Mouse (Mus musculus): ENCODE results near the gene Sipa1. TPM values are rescaled to one million over a fixed set of nuclear protein-coding genes. Genes with fewer than 3 reads are reported as not detected.

The Sipa1 gene
- polyA plus RNA-seq, 1 experiment from 2014 or later, result 28.7 TPM

- WGBS, result 88% methylated on average over 18 of the region's 18 CpGs
- H3K9ac ChIP-seq, result peak overlapping the region; percentile 93
- H3K4me3 ChIP-seq, result peak overlapping the region; percentile 82
- peaks cover 51% of the 10 kb centered on the region for H3K36me3 ChIP-seq
- H3K27me3 ChIP-seq, result no peaks in the 10 kb centered on the region
- peak overlapping the region; percentile 88 for H3K4me2 ChIP-seq (replicated peaks)
- no peaks in the 10 kb centered on the region for H3K9me3 ChIP-seq
- peaks cover 15% of the 10 kb centered on the region for H3K4me1 ChIP-seq
- H3K27ac ChIP-seq, result peak overlapping the region; percentile 90; the same call in 1 of the 2 replicates
- no peak for ATAC-seq (ENCODE audit: insufficient number of reproducible peaks, insufficient read depth, low FRiP score, low TSS enrichment)
These were observed 25.0 kb downstream of the Sipa1 start for GRCm38 (mm10) chr19:5638416-5639005.

DNA sequence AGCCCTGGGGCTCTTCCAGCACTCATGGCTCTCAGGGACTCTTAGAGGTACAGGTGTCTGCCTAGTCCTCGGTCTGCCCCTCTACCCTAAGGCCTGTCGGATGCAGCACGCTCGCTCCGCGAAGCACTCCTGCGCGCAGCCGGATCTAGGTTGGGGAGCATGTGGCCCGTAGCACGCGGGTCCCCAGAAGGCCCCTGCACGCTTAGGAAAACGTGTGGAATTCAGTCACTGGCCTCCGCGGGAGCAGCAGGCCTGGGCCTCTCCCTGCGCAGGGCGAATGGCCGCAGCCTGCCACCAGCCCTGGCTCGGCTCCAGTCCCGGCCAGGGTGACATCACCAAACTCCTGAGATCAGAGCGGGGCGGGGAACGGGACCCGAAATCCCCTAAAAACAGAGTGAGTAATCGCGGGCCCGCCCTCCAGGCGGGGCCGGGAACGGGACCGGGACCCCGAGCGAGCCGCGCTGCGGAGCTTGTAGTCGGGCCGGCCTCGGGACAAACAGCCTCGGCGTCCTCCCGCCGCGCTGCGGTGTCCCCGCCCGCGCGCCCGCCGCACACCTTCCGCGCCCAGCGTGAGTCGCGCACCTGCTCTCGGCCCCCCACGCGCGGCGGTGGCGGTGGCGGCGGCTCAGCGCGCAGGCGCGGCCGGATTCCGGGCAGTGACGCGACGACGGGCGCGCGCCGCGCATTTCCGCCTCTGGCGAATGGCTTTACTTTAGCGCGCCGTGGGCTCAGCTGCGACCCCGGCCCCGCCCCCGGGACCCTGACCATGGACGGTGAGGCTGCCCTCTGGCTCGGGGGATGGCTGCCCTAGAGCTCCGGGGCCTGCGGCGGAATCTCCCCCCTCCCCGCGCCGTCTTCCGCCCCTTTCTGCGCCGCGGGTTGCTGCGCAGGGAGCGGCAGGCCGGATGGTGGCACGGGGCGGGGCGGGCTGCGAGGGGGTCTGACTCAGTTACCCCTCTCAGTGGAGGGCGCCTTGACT, 26.1 kb downstream of the Sipa1 start, which contains the start of gene Rela:
TSS of gene Rela (plus strand) at position 415 of the 979 bp plus-strand sequence.
- H3K4me2 ChIP-seq (replicated peaks), result peak within 1 kb of the TSS; percentile 88
- peak within 1 kb of the TSS; percentile 82 for H3K4me3 ChIP-seq
- WGBS, result under 1% methylated on average over 90 of the region's 109 CpGs
- peak; percentile 84; the same call in 1 of the 2 replicates for ATAC-seq (ENCODE audit: insufficient number of reproducible peaks, insufficient read depth, low FRiP score, low TSS enrichment)
- H3K27ac ChIP-seq, result peak within 1 kb of the TSS; percentile 90
- H3K4me1 ChIP-seq, result peaks cover 15% of the 10 kb centered on the region
- no peaks in the 10 kb centered on the region for H3K27me3 ChIP-seq
- H3K36me3 ChIP-seq, result peaks cover 40% of the 10 kb centered on the region
- H3K9me3 ChIP-seq, result no peaks in the 10 kb centered on the region
- H3K9ac ChIP-seq, result peak within 1 kb of the TSS; percentile 93

- Histone ChIP-seq H3K36me3 (peaks cover 33% of the 10 kb centered on the region), H3K27ac (peak overlapping the region; percentile 90), H3K4me2 (replicated peaks) (peak overlapping the region; percentile 88), H3K9me3 (no peaks in the 10 kb centered on the region), H3K4me1 (peaks cover 15% of the 10 kb centered on the region), H3K9ac (peak overlapping the region; percentile 93), H3K4me3 (peak overlapping the region; percentile 82), H3K27me3 (no peaks in the 10 kb centered on the region)
- WGBS, result 40% methylated on average over 12 of the region's 12 CpGs
- no peak for ATAC-seq (ENCODE audit: insufficient number of reproducible peaks, insufficient read depth, low FRiP score, low TSS enrichment)
These were observed 26.9 kb downstream of the Sipa1 start for GRCm38 (mm10) chr19:5636571-5637041.

DNA sequence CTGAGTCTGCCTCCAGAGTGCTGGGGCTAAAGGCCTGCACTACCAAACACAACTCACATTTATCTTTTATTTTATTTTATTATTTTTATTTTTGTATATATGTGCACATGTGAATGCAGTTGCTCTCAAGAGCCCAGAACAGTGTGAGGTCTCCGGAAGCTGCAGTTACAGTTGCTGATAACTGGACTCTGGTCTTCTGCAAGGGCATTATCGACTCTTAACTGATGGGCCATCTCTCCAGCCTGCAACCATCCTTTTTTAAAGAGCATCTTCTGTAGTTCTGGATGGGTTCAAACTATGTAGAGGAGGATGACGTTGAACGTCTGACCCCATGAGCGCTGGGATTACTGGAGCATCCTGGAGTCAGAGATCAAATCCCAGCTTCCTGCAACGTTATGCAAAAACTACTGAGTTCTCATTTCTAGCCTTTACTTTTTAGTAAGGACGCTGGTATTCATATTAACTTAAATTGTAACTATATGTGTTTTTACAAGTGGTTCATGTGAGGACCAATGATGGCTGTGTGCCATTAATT, 27.4 kb downstream of the Sipa1 start:
- no peak for ATAC-seq (ENCODE audit: insufficient number of reproducible peaks, insufficient read depth, low FRiP score, low TSS enrichment)
- Histone ChIP-seq H3K27me3 (no peaks in the 10 kb centered on the region), H3K9ac (no peak overlapping the region), H3K4me3 (no peak overlapping the region; the same call in 1 of the 2 replicates), H3K36me3 (peaks cover 27% of the 10 kb centered on the region), H3K4me2 (replicated peaks) (no peak overlapping the region), H3K27ac (no peak overlapping the region), H3K4me1 (peaks cover 15% of the 10 kb centered on the region), H3K9me3 (no peaks in the 10 kb centered on the region)
- WGBS, result 78% methylated on average over 7 of the region's 7 CpGs

- ATAC-seq (ENCODE audit: insufficient number of reproducible peaks, insufficient read depth, low FRiP score, low TSS enrichment), result no peak
- no peak overlapping the region for H3K9ac ChIP-seq
- H3K4me3 ChIP-seq, result no peak overlapping the region
- H3K9me3 ChIP-seq, result no peaks in the 10 kb centered on the region
- no peak overlapping the region for H3K27ac ChIP-seq
- H3K36me3 ChIP-seq, result no peaks in the 10 kb centered on the region
- 70% methylated on average over 9 of the region's 9 CpGs for WGBS
- H3K4me1 ChIP-seq, result peaks cover 6% of the 10 kb centered on the region
- H3K27me3 ChIP-seq, result no peaks in the 10 kb centered on the region
- no peak overlapping the region for H3K4me2 ChIP-seq (replicated peaks)
These were observed 31.4 kb downstream of the Sipa1 start for GRCm38 (mm10) chr19:5632120-5632519.

DNA sequence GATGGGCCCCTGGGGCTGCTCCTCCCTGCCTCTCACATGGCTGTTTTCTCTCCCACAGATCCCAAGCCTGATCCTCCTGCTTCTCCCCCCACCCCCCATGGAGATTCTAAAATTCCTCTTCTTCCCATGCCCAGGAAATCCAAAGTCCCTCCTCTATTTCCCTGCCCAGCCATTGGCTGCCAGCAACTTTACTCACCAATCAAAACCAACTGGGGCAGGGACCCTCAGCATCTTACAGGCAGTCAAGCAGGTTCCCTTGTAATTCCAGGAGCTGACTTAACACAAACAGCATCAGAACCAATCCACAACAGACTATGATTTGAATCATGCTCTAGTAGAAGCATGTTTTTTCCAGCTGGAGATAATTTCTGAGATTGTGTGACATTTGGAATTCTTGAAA, 33.6 kb downstream of the Sipa1 start:
- ATAC-seq (ENCODE audit: insufficient number of reproducible peaks, insufficient read depth, low FRiP score, low TSS enrichment), result no peak
- Histone ChIP-seq H3K27me3 (no peaks in the 10 kb centered on the region), H3K36me3 (no peaks in the 10 kb centered on the region), H3K4me1 (no peaks in the 10 kb centered on the region), H3K9ac (no peak overlapping the region; the same call in 1 of the 2 replicates), H3K4me2 (replicated peaks) (no peak overlapping the region), H3K9me3 (no peaks in the 10 kb centered on the region), H3K27ac (no peak overlapping the region), H3K4me3 (no peak overlapping the region)

- no peak for ATAC-seq (ENCODE audit: insufficient number of reproducible peaks, insufficient read depth, low FRiP score, low TSS enrichment)
- Histone ChIP-seq H3K36me3 (no peaks in the 10 kb centered on the region), H3K4me2 (replicated peaks) (no peak overlapping the region), H3K27ac (no peak overlapping the region), H3K4me1 (no peaks in the 10 kb centered on the region), H3K27me3 (no peaks in the 10 kb centered on the region), H3K9ac (no peak overlapping the region), H3K4me3 (no peak overlapping the region), H3K9me3 (no peaks in the 10 kb centered on the region)
- 81% methylated on average over 8 of the region's 8 CpGs for WGBS
These were observed 38.2 kb downstream of the Sipa1 start for GRCm38 (mm10) chr19:5625311-5625710.

DNA sequence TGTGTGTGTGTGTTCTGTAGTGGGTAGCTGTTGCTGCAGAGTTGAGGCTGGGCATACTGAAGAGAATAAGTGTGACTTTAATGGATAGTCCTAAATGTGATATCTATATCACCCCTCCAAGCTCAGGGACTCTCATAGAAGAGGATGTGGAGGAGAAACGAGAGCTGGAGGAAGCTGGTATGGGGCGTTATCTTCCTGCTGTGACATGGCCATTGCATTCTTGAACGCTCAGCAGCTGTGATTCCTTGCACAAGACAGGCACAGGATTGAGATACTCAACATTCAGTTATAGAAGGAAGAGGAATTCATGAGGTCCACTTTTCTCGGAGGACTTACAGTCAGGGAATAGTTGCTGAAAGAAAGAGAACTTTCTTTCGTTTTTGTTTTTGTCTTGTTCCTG, 41.6 kb downstream of the Sipa1 start:
- no peaks in the 10 kb centered on the region for H3K27me3 ChIP-seq
- no peak overlapping the region for H3K4me3 ChIP-seq
- H3K27ac ChIP-seq, result no peak overlapping the region
- H3K4me2 ChIP-seq (replicated peaks), result no peak overlapping the region
- no peak overlapping the region for H3K9ac ChIP-seq
- 85% methylated on average over 5 of the region's 5 CpGs for WGBS
- H3K36me3 ChIP-seq, result no peaks in the 10 kb centered on the region
- H3K9me3 ChIP-seq, result no peaks in the 10 kb centered on the region
- no peaks in the 10 kb centered on the region for H3K4me1 ChIP-seq
- no peak for ATAC-seq (ENCODE audit: insufficient number of reproducible peaks, insufficient read depth, low FRiP score, low TSS enrichment)

GRCm38 (mm10) chr19:5620007-5620406, 43.5 kb downstream of the Sipa1 start:
- H3K4me3 ChIP-seq, result no peak overlapping the region
- no peaks in the 10 kb centered on the region for H3K4me1 ChIP-seq
- no peaks in the 10 kb centered on the region for H3K36me3 ChIP-seq
- ATAC-seq (ENCODE audit: insufficient number of reproducible peaks, insufficient read depth, low FRiP score, low TSS enrichment), result no peak
- 0 out of 2 replicates have a peak, but pooled peaks cover 4% of the 10 kb centered on the region for H3K27me3 ChIP-seq
- WGBS, result 87% methylated on average over 4 of the region's 4 CpGs
- H3K4me2 ChIP-seq (replicated peaks), result no peak overlapping the region
- no peak overlapping the region for H3K9ac ChIP-seq
- no peaks in the 10 kb centered on the region for H3K9me3 ChIP-seq
- no peak overlapping the region for H3K27ac ChIP-seq

GRCm38 (mm10) chr19:5614953-5615352, 48.6 kb downstream of the Sipa1 start:
- 0 out of 2 replicates have a peak, but pooled peaks cover 4% of the 10 kb centered on the region for H3K27me3 ChIP-seq
- no peaks in the 10 kb centered on the region for H3K36me3 ChIP-seq
- H3K9ac ChIP-seq, result no peak overlapping the region
- no peak overlapping the region for H3K4me2 ChIP-seq (replicated peaks)
- no peaks in the 10 kb centered on the region for H3K9me3 ChIP-seq
- 64% methylated on average over 2 of the region's 2 CpGs for WGBS
- H3K4me3 ChIP-seq, result no peak overlapping the region
- no peak overlapping the region for H3K27ac ChIP-seq
- no peak for ATAC-seq (ENCODE audit: insufficient number of reproducible peaks, insufficient read depth, low FRiP score, low TSS enrichment)
- H3K4me1 ChIP-seq, result peaks cover 5% of the 10 kb centered on the region

GRCm38 (mm10) chr19:5612762-5613411, 50.6 kb downstream of the Sipa1 start:
- H3K4me2 ChIP-seq (replicated peaks), result no peak overlapping the region
- no peaks in the 10 kb centered on the region for H3K9me3 ChIP-seq
- 0 out of 2 replicates have a peak, but pooled peaks cover 4% of the 10 kb centered on the region for H3K27me3 ChIP-seq
- 61% methylated on average over 3 of the region's 3 CpGs for WGBS
- no peak overlapping the region for H3K27ac ChIP-seq
- H3K4me1 ChIP-seq, result peaks cover 19% of the 10 kb centered on the region
- peaks cover 11% of the 10 kb centered on the region for H3K36me3 ChIP-seq
- no peak for ATAC-seq (ENCODE audit: insufficient number of reproducible peaks, insufficient read depth, low FRiP score, low TSS enrichment)
- no peak overlapping the region for H3K4me3 ChIP-seq
- H3K9ac ChIP-seq, result no peak overlapping the region

Measured in embryonic facial prominence, embryonic 12.5 days (tissue).